Mouse (Mus musculus) hindbrain, embryonic 11.5 days (tissue): ENCODE results near the gene Mok. TPM values are rescaled to one million over a fixed set of nuclear protein-coding genes. Genes with fewer than 3 reads are reported as not detected.

Experiments
- ATAC-seq: fragments of 200-750 bp; cut with Nextera tagmentation; 2 replicates; pipeline ENCODE4 v1.8.0; 2017; ENCODE audit warnings: mild to moderate bottlenecking, moderate TSS enrichment, moderate library complexity; ENCODE audit not compliant: low FRiP score
- DNase-seq: peaks from one replicate; pipeline ENCODE4 v3.0.0-alpha.2; 2015; ENCODE audit warnings: low spot score
- H3K27ac ChIP-seq: fragments of 300-500 bp; sonication (generic); 2 replicates; pipeline ENCODE4 v1.5.1; 2014; ENCODE audit warnings: mild to moderate bottlenecking, low read depth, low read length
- H3K27me3 ChIP-seq: fragments of 300-500 bp; sonication (generic); 2 replicates; pipeline ENCODE4 v1.6.1; 2014; ENCODE audit warnings: mild to moderate bottlenecking, low read length, moderate library complexity, mixed read lengths; ENCODE audit not compliant: control insufficient read depth, insufficient read depth
- H3K36me3 ChIP-seq: fragments of 300-500 bp; sonication (generic); 2 replicates; pipeline ENCODE4 v1.6.1; 2014; ENCODE audit warnings: mild to moderate bottlenecking, low read length, moderate library complexity, mixed read lengths; ENCODE audit not compliant: control insufficient read depth, insufficient read depth
- H3K4me1 ChIP-seq: fragments of 300-500 bp; sonication (generic); replicated peaks from 2 replicates; pipeline ENCODE4 v1.6.1; 2014; ENCODE audit warnings: low read length, mixed read lengths; ENCODE audit not compliant: control insufficient read depth, insufficient read depth
- H3K4me2 ChIP-seq: fragments of 300-500 bp; sonication (generic); replicated peaks from 2 replicates; pipeline ENCODE4 v1.6.1; 2014; ENCODE audit warnings: mild to moderate bottlenecking, low read depth, low read length
- H3K4me3 ChIP-seq: fragments of 300-500 bp; sonication (generic); 2 replicates; pipeline ENCODE4 v1.5.1; 2014; ENCODE audit warnings: low read depth, low read length
- H3K9ac ChIP-seq: fragments of 300-500 bp; sonication (generic); 2 replicates; pipeline ENCODE4 v1.6.1; 2014; ENCODE audit warnings: low read depth, low read length
- H3K9me3 ChIP-seq: fragments of 300-500 bp; sonication (generic); 2 replicates; pipeline ENCODE4 v1.6.1; 2016; ENCODE audit warnings: low read length; ENCODE audit not compliant: control insufficient read depth
- WGBS: fragments of 180-500 bp; shearing (Covaris S2); extraction: QIAGEN DNeasy Blood & Tissue Kit; methylation state at CpG from one replicate; pipeline ENCODE4 v1.1.7; 2014; 5-methylcytosine and 5-hydroxymethylcytosine counted together
- polyA plus RNA-seq: library from polyadenylated mRNA; unstranded; fragments of >200 nt; fragmentation: Nextera tagmentation; extraction: Ambion mirVana; gene quantifications from 2 replicates; pipeline ENCODE4 v1.2.1, GENCODE M21; 2014

The Mok gene
- polyA plus RNA-seq, 1 experiment from 2014 or later: 14.4 TPM

- ATAC-seq: no peak
- H3K4me1 ChIP-seq: no peaks in the 10 kb centered on the region
Measured at GRCm38 (mm10) chr12:110851923-110852322, 11.2 kb upstream of the Mok start.

GRCm38 (mm10) chr12:110851414-110851813 lies 10.7 kb upstream of the Mok start:
- no peaks in the 10 kb centered on the region for H3K4me1 ChIP-seq
- no peak overlapping the region for H3K9ac ChIP-seq
- no peak overlapping the region for H3K4me2 ChIP-seq
- WGBS: 86% methylated on average over 12 of the region's 12 CpGs
- no peaks in the 10 kb centered on the region for H3K36me3 ChIP-seq
- H3K27me3 ChIP-seq: no peaks in the 10 kb centered on the region; the same call in 1 of the 2 replicates
- H3K27ac ChIP-seq: no peak overlapping the region
- H3K9me3 ChIP-seq: no peaks in the 10 kb centered on the region
- H3K4me3 ChIP-seq: no peak overlapping the region
- DNase-seq: no peak
- ATAC-seq: no peak

More at GRCm38 (mm10) chr12:110851923-110852322, 11.2 kb upstream of the Mok start:
- H3K9me3 ChIP-seq: no peaks in the 10 kb centered on the region
- no peak for DNase-seq
- H3K36me3 ChIP-seq: no peaks in the 10 kb centered on the region
- H3K27me3 ChIP-seq: no peaks in the 10 kb centered on the region
- H3K4me3 ChIP-seq: no peak overlapping the region
- H3K27ac ChIP-seq: no peak overlapping the region
- no peak overlapping the region for H3K9ac ChIP-seq
- WGBS: 86% methylated on average over 1 of the region's 1 CpGs
- H3K4me2 ChIP-seq: no peak overlapping the region

GRCm38 (mm10) chr12:110850929-110851256 lies 10.2 kb upstream of the Mok start:
- H3K4me3 ChIP-seq: peak overlapping the region; percentile 88
- WGBS: 23% methylated on average over 9 of the region's 9 CpGs
- no peaks in the 10 kb centered on the region for H3K36me3 ChIP-seq
- H3K27me3 ChIP-seq: no peaks in the 10 kb centered on the region; the same call in 1 of the 2 replicates
- peak overlapping the region; percentile 78 for H3K4me2 ChIP-seq
- H3K9ac ChIP-seq: peak overlapping the region; percentile 90
- no peaks in the 10 kb centered on the region for H3K4me1 ChIP-seq
- ATAC-seq (no peak), DNase-seq (no peak)
- H3K9me3 ChIP-seq: no peaks in the 10 kb centered on the region
- H3K27ac ChIP-seq: no peak overlapping the region

GRCm38 (mm10) chr12:110850010-110850928 lies 9.5 kb upstream of the Mok start, which contains the start of gene Zfp839:
Gene Zfp839 (plus strand): TSS chr12:110850253.
- peak; percentile 89 for DNase-seq
- H3K9ac ChIP-seq: peak within 1 kb of the TSS; percentile 90
- H3K27me3 ChIP-seq: no peaks in the 10 kb centered on the region; the same call in 1 of the 2 replicates
- peak within 1 kb of the TSS; percentile 88 for H3K4me3 ChIP-seq
- peak; percentile 86 for ATAC-seq
- peak within 1 kb of the TSS; percentile 33; the same call in 1 of the 2 replicates for H3K27ac ChIP-seq
- under 1% methylated on average over 69 of the region's 89 CpGs for WGBS
- no peaks in the 10 kb centered on the region for H3K9me3 ChIP-seq
- peak within 1 kb of the TSS; percentile 78 for H3K4me2 ChIP-seq
- no peaks in the 10 kb centered on the region for H3K36me3 ChIP-seq
- H3K4me1 ChIP-seq: no peaks in the 10 kb centered on the region

- Histone ChIP-seq H3K4me3 (peak overlapping the region; percentile 45; the same call in 1 of the 2 replicates), H3K9me3 (no peaks in the 10 kb centered on the region), H3K4me2 (peak overlapping the region; percentile 60), H3K27me3 (peaks cover 6% of the 10 kb centered on the region), H3K9ac (no peak overlapping the region), H3K4me1 (0 out of 2 replicates have a peak, but pooled peaks cover 2% of the 10 kb centered on the region), H3K27ac (no peak overlapping the region), H3K36me3 (no peaks in the 10 kb centered on the region)
- DNase-seq (no peak), ATAC-seq (no peak)
- WGBS: 73% methylated on average over 6 of the region's 6 CpGs
Measured at GRCm38 (mm10) chr12:110846191-110846765, 5.5 kb upstream of the Mok start.

- 0 out of 2 replicates have a peak, but pooled peaks cover 2% of the 10 kb centered on the region for H3K4me1 ChIP-seq
- H3K4me2 ChIP-seq: peak overlapping the region; percentile 60
- H3K27ac ChIP-seq: no peak overlapping the region
- no peaks in the 10 kb centered on the region for H3K36me3 ChIP-seq
- peaks cover 6% of the 10 kb centered on the region for H3K27me3 ChIP-seq
- H3K4me3 ChIP-seq: peak overlapping the region; percentile 45
- peak; percentile 96 for DNase-seq
- peak; percentile 83 for ATAC-seq
- H3K9me3 ChIP-seq: no peaks in the 10 kb centered on the region
- under 1% methylated on average over 36 of the region's 36 CpGs for WGBS
- H3K9ac ChIP-seq: peak overlapping the region; percentile 33; the same call in 1 of the 2 replicates
Measured at GRCm38 (mm10) chr12:110845131-110845880, 4.6 kb upstream of the Mok start.

GRCm38 (mm10) chr12:110844227-110845130 lies 3.7 kb upstream of the Mok start:
- Histone ChIP-seq H3K9ac (peak overlapping the region; percentile 40; the same call in 1 of the 2 replicates), H3K27me3 (peaks cover 6% of the 10 kb centered on the region), H3K4me1 (0 out of 2 replicates have a peak, but pooled peaks cover 2% of the 10 kb centered on the region), H3K9me3 (no peaks in the 10 kb centered on the region), H3K27ac (no peak overlapping the region), H3K4me2 (peak overlapping the region; percentile 60), H3K36me3 (no peaks in the 10 kb centered on the region), H3K4me3 (peak overlapping the region; percentile 45)
- ATAC-seq (0 out of 2 replicates have a peak, but pooled peaks have one; percentile 2), DNase-seq (peak; percentile 54)
- 1% methylated on average over 42 of the region's 42 CpGs for WGBS
